22 mouse cellular contexts compared by ENCODE assay signal in the genomic region with DNA sequence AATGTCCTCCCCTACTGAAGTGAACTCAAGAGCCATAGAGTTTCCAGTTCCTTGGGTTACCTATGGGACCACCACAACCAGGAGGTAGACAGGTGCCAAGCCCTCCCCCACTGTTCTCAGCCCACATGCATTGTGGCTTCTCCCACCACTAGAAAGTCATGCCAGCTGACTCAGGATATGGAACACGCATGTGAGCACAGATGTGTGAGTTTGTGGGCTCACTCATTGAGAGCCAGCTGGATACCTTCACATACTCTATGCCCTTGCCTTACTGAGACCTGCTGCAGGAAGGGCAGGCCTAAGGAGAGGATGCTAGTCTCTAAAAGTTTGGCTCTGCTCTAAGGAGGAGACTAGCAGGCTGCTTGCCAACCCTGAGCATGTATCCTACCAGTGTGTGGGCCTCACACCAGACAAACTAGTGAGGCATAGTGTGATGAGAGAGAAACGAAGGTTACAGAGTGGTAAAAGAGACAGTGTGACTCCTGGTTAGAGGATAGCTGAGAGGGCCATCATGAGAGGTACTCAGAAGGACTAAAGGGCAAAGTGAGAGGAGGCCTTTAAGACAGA. TPM values are rescaled to one million over a fixed set of nuclear protein-coding genes. Genes with fewer than 3 reads are reported as not detected.
DNase-seq lines count a peak whose midpoint lies in the region; ATAC-seq and TF ChIP-seq lines count a peak whose summit lies in the region.
"Had no signal": no experiment of that assay in that cellular context is flagged by ENCODE, and none has a peak within 500 bp of the region (broad histone marks: within the 10 kb centered on the region; RNA-seq: fewer than 3 reads in every experiment).

No protein-coding gene starts in this region.

- peaks cover 27% of the 10 kb centered on the region for H3K4me1 ChIP-seq in heart, embryonic 13.5 days
- H3K4me1 ChIP-seq in thymus, adult 2 months (replicated peaks; ENCODE audit: control insufficient read depth, insufficient read depth, low read length) = peaks cover 37% of the 10 kb centered on the region
- H3K4me1 ChIP-seq: liver, embryonic 13.5 days had no signal

- H3K9me3 ChIP-seq in heart, embryonic 13.5 days = no peaks in the 10 kb centered on the region
- H3K9me3 ChIP-seq: embryonic facial prominence, embryonic 12.5 days; forebrain, embryonic 15.5 days; hindbrain, embryonic 13.5 days; liver, embryonic 13.5 days; midbrain, embryonic 12.5 days had no signal

- ATAC-seq in heart, embryonic 13.5 days (ENCODE audit: extremely low read depth, insufficient number of reproducible peaks, low FRiP score, low TSS enrichment) = no peak
- ATAC-seq: CD4-positive, CD25-positive, alpha-beta regulatory T cell, adult 4 months; inflammation-experienced regulatory T-cells, adult 6 months had no signal

- no peak overlapping the region for H3K4me2 ChIP-seq in heart, embryonic 13.5 days
- H3K4me2 ChIP-seq: embryonic facial prominence, embryonic 12.5 days; forebrain, embryonic 15.5 days; hindbrain, embryonic 13.5 days; liver, embryonic 13.5 days; midbrain, embryonic 12.5 days had no signal

- H3K27ac ChIP-seq in heart, embryonic 13.5 days (replicated peaks) = peak overlapping the region; percentile 55; the same call in 1 of the 2 replicates
- H3K27ac ChIP-seq in thymus, adult 2 months (ENCODE audit: control insufficient read depth, insufficient read depth, low read length) = no peak overlapping the region
- H3K27ac ChIP-seq: embryonic facial prominence, embryonic 12.5 days; forebrain, embryonic 15.5 days; hindbrain, embryonic 13.5 days; kidney, postnatal 0 days; liver, embryonic 13.5 days; midbrain, embryonic 12.5 days had no signal

- no peak for DNase-seq in heart, adult 8-10 months (ENCODE audit: low spot score)
- peak; percentile 30 for DNase-seq in right cerebral cortex, adult 18-20 months
- no peak for DNase-seq in right cerebral cortex, postnatal 4 days
- peak; percentile 60 for DNase-seq in thymus, adult 2 months
- peak; percentile 65 for DNase-seq in thymus, postnatal 4 days
- no peak for DNase-seq in urinary bladder, adult 2 months (ENCODE audit: low spot score)
- DNase-seq: liver, embryonic 13.5 days; lung, adult 2 months had no signal

- H3K4me3 ChIP-seq in heart, embryonic 13.5 days = no peak overlapping the region
- H3K4me3 ChIP-seq in thymus, adult 2 months (ENCODE audit: control insufficient read depth, insufficient read depth, low read length) = no peak overlapping the region
- H3K4me3 ChIP-seq: embryonic facial prominence, embryonic 12.5 days; forebrain, embryonic 15.5 days; hindbrain, embryonic 13.5 days; liver, embryonic 13.5 days; midbrain, embryonic 12.5 days had no signal

- H3K36me3 ChIP-seq in heart, embryonic 13.5 days = no peaks in the 10 kb centered on the region
- H3K36me3 ChIP-seq in thymus, adult 2 months (ENCODE audit: control insufficient read depth, insufficient read depth, low read length) = no peaks in the 10 kb centered on the region
- H3K36me3 ChIP-seq: embryonic facial prominence, embryonic 12.5 days; forebrain, embryonic 15.5 days; hindbrain, embryonic 13.5 days; liver, embryonic 13.5 days; midbrain, embryonic 12.5 days had no signal

- H3K9ac ChIP-seq in heart, embryonic 13.5 days = no peak overlapping the region
- H3K9ac ChIP-seq: embryonic facial prominence, embryonic 12.5 days; forebrain, embryonic 15.5 days; hindbrain, embryonic 13.5 days; liver, embryonic 13.5 days; midbrain, embryonic 12.5 days had no signal

- 72% methylated on average over 2 of the region's 2 CpGs for WGBS in heart, embryonic 13.5 days
- WGBS in thymus, adult 2 months = 30% methylated on average over 2 of the region's 2 CpGs

- no peak for TF ChIP-seq POLR2A in thymus, adult 2 months (IDR thresholded peaks at IDR 0.05; ENCODE audit: control insufficient read depth, extremely low read depth, insufficient read depth, low read length, poor library complexity)

- H3K27me3 ChIP-seq in heart, embryonic 13.5 days (replicated peaks) = peaks cover 9% of the 10 kb centered on the region; the same call in 1 of the 2 replicates
- H3K27me3 ChIP-seq in thymus, adult 2 months (ENCODE audit: control insufficient read depth, insufficient read depth, low read length) = no peaks in the 10 kb centered on the region
- H3K27me3 ChIP-seq: embryonic facial prominence, embryonic 12.5 days; forebrain, embryonic 15.5 days; liver, embryonic 13.5 days; midbrain, embryonic 12.5 days had no signal

- TF ChIP-seq CTCF in thymus, adult 2 months (IDR thresholded peaks at IDR 0.05; ENCODE audit: borderline replicate concordance, control insufficient read depth, extremely low read depth, insufficient read depth, low read length, poor library complexity) = no peak

RNA-seq across cellular contexts. Expression of a gene that starts 1.6 kb away (rescaled TPM):
- polyA plus RNA-seq in heart, embryonic 13.5 days (2015; fragmentation: Nextera tagmentation; extraction: Ambion mirVana) = 0.41 and 1.2 TPM in 2 replicates
- total RNA-seq in heart, adult 8-10 months (2022) = not detected
- 0.61 and 0.81 TPM in 2 replicates for polyA plus RNA-seq in thymus, adult 2 months (2012; rRNA removed)
- polyA plus RNA-seq in urinary bladder, adult 2 months (2012; rRNA removed) = not detected in 2 replicates
- total RNA-seq: adrenal gland, postnatal 25 days; heart, adult 18-20 months; heart, postnatal 25 days; megakaryocyte progenitor cell, adult 5-6 weeks; monocyte, adult 5-6 weeks had no signal
- polyA plus RNA-seq: CD4-positive, CD25-positive, alpha-beta regulatory T cell, adult 4 months; inflammation-experienced regulatory T-cells, adult 6 months; kidney, postnatal 0 days; small intestine, adult 2 months had no signal

RNA-seq across cellular contexts. Expression of a gene that starts 8.8 kb away (rescaled TPM):
- 11.2 and 11.6 TPM in 2 replicates for polyA plus RNA-seq in heart, embryonic 13.5 days (2015; fragmentation: Nextera tagmentation; extraction: Ambion mirVana)
- total RNA-seq in heart, adult 8-10 months (2022) = 1 to 10 TPM; 4.4 to 6.6 (median 5.1) TPM
- polyA plus RNA-seq in thymus, adult 2 months (2012; rRNA removed) = 16.1 and 16.5 TPM in 2 replicates
- 3.1 and 5.1 TPM in 2 replicates for polyA plus RNA-seq in urinary bladder, adult 2 months (2012; rRNA removed)
- total RNA-seq: megakaryocyte progenitor cell, adult 5-6 weeks; monocyte, adult 5-6 weeks had no signal
- polyA plus RNA-seq: inflammation-experienced regulatory T-cells, adult 6 months had no signal

RNA-seq across cellular contexts. Expression of a gene that starts 42.5 kb away (rescaled TPM):
- polyA plus RNA-seq in heart, embryonic 13.5 days (2015; fragmentation: Nextera tagmentation; extraction: Ambion mirVana) = 0.18 TPM in 1 of 2 replicates, not detected in the other
- 1 to 10 TPM in 1 of 4 experiments, under 1 TPM in 3; 0.27 to 1.5 (median 0.56) TPM for total RNA-seq in heart, adult 8-10 months (2022)
- 14.0 and 17.5 TPM in 2 replicates for polyA plus RNA-seq in thymus, adult 2 months (2012; rRNA removed)
- polyA plus RNA-seq in urinary bladder, adult 2 months (2012; rRNA removed) = 2.2 and 2.8 TPM in 2 replicates

Comparison
In these comparisons a context has a peak if more than half of its experiments do, and no peak if none do; other contexts are left out.
1. DNase-seq: peak in right cerebral cortex, adult 18-20 months (single experiment), thymus, adult 2 months (single experiment) and thymus, postnatal 4 days (single experiment); none in heart, adult 8-10 months (single experiment), right cerebral cortex, postnatal 4 days (single experiment) and urinary bladder, adult 2 months (single experiment).